Mouse (Mus musculus) E14TG2a.4 (cell line): ENCODE results near the gene Map3k11.

Source experiments
- H3K27me3 ChIP-seq: 2 replicates; pipeline ENCODE4 v1.6.1; 2014; ENCODE audit warnings: low read length, control low read depth; ENCODE audit not compliant: insufficient read depth
- H3K36me3 ChIP-seq: 2 replicates; pipeline ENCODE4 v1.6.1; 2014; ENCODE audit warnings: low read length, control low read depth; ENCODE audit not compliant: insufficient read depth
- H3K4me1 ChIP-seq: replicated peaks from 2 replicates; pipeline ENCODE4 v1.6.1; 2014; ENCODE audit warnings: low read depth, low read length, control low read depth
- H3K4me3 ChIP-seq: replicated peaks from 2 replicates; pipeline ENCODE4 v1.5.1; 2014; ENCODE audit warnings: mild to moderate bottlenecking, low read length
- H3K9me3 ChIP-seq: 2 replicates; pipeline ENCODE4 v1.6.1; 2014; ENCODE audit warnings: low read length, control low read depth
- CTCF ChIP-seq: conservative IDR thresholded peaks from 2 replicates; pipeline ENCODE4 v1.5.1; 2014; ENCODE audit warnings: low read length
- NANOG ChIP-seq: IDR thresholded peaks from 2 replicates; pipeline ENCODE4 v1.6.1; 2014; ENCODE audit warnings: borderline replicate concordance, low read length, mixed read lengths
- POU5F1 ChIP-seq: IDR thresholded peaks from 2 replicates; pipeline ENCODE4 v1.6.1; 2014; ENCODE audit warnings: low read length, borderline replicate concordance

Gene Map3k11

DNA sequence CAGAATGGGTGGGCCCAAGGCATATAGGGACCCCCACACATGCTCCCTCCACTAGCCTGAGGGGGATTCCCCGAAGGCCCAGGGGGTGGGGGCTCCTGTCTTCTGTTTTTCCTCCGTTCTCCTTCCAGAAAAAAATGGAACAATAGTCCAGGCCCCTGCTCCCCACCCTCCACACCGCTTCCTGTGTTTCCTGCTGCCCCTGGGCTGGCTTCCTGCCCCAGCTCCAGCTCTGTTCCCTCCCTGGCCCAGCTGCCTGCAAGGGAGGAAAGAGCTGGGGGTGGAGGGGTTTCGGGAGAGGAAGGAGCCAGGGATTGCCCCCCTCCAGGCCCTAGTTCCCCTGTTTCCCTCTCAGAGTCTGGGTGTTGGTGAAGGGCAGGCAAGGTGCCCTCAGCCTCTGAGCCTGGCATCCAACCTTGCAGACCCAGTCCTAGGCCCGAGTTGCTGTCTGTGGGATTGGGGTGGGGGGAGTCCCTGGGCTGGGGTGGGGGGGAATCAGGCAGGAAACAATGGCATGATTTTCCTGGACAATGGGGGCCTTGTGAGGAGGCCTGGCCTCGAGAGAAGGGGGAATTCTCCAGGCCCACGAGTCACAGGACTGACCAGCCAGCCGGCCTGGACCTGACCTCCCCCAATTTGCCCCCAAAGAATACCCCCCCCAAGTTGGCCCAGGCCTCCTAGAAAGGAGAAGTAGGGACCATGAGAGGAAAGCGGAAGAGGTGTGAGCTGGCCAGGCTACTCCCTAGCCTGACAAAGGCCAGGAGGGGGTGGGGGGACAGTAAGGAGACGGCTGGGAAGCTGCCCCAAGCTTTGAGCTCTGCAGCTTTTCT, 3.8 kb downstream of the Map3k11 start:
- Histone ChIP-seq H3K36me3 (peaks cover 52% of the 10 kb centered on the region), H3K4me1 (peaks cover 69% of the 10 kb centered on the region), H3K4me3 (no peak overlapping the region), H3K27me3 (peaks cover 16% of the 10 kb centered on the region), H3K9me3 (no peaks in the 10 kb centered on the region)
- TF ChIP-seq CTCF: no peak
- TF ChIP-seq POU5F1: no peak
- TF ChIP-seq NANOG: no peak

DNA sequence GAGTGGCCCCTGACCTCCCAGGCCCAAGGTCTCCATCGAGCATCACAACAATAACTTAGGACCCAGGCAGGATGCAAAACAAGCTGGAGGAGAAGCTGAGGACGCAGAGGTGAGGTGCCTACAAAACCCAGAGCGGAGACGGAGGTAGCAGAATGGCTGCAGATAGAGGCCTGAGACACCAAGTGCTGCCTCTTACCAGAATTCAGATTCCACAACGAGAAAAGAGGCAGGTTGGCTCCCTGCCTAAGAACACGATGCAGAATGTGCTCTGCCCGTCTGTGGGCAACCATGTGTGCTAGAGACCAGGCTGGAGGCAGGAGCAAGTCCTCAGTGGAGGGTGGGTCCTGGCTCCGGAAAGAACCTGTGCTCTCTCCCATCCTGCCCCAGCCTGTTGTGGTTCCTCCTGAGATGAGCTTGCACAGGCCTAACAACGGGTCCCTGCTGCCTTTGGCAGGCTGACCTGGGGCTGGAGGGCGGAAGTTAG, 4.4 kb downstream of the Map3k11 start:
- TF ChIP-seq POU5F1: no peak
- TF ChIP-seq CTCF: no peak
- no peak for TF ChIP-seq NANOG
- Histone ChIP-seq H3K27me3 (peaks cover 16% of the 10 kb centered on the region), H3K36me3 (peaks cover 57% of the 10 kb centered on the region), H3K9me3 (no peaks in the 10 kb centered on the region), H3K4me3 (no peak overlapping the region), H3K4me1 (peaks cover 62% of the 10 kb centered on the region)

- TF ChIP-seq POU5F1 (no peak), CTCF (no peak), NANOG (no peak)
- Histone ChIP-seq H3K4me3 (no peak overlapping the region), H3K4me1 (peaks cover 62% of the 10 kb centered on the region), H3K27me3 (peaks cover 16% of the 10 kb centered on the region), H3K36me3 (peaks cover 66% of the 10 kb centered on the region), H3K9me3 (no peaks in the 10 kb centered on the region)
These were observed 5.3 kb downstream of the Map3k11 start for GRCm38 (mm10) chr19:5693801-5694200.

DNA sequence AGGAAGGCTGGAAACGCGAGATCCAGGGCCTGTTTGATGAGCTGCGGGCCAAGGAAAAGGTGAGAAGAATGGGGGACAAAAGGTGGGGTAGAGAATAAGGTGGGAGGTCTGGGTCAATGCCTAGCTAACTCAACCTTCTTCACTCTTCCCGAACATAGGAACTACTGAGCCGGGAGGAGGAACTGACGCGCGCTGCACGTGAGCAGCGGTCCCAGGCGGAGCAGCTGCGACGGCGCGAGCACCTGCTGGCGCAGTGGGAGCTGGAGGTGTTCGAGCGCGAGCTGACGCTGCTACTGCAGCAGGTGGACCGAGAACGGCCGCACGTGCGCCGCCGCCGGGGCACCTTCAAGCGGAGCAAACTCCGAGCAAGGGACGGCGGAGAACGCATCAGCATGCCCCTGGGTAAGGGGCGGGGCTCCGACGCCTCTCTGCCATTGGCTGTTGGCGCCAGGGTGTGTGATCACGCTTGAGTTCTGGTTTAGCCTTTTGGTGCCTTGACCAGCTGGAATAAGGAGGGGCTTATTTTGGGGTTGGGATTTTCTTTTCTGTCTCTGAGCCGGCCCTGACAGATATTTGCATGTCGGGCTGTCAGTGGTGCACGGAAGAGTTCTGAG, 7.4 kb downstream of the Map3k11 start:
- Histone ChIP-seq H3K4me3 (peak overlapping the region; percentile 75), H3K36me3 (peaks cover 81% of the 10 kb centered on the region), H3K27me3 (peaks cover 16% of the 10 kb centered on the region), H3K4me1 (peaks cover 48% of the 10 kb centered on the region), H3K9me3 (no peaks in the 10 kb centered on the region)
- TF ChIP-seq POU5F1: no peak
- TF ChIP-seq CTCF: no peak
- no peak for TF ChIP-seq NANOG

DNA sequence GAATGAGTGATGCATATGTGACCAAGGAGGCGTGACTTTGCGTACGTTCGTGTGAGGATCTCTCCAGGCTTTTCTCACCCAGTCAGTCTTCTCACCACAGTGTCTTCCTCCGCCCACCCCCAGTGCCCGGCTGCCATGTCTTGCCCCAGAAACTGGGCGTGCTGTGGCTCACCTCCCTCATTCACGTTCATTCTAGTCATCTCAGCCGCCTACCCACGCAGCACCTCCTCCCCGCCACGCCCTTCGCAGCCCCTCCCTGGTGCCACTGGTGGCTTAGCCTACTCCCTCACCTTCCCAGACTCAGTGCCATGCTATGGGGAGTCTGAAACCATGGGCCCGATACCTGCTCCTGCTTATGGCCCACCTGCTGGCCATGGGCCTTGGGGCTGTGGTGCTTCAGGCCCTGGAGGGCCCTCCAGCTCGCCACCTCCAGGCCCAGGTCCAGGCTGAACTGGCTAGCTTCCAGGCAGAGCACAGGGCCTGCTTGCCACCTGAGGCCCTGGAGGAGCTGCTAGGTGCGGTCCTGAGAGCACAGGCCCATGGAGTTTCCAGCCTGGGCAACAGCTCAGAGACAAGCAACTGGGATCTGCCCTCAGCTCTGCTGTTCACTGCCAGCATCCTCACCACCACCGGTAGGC, 15.7 kb downstream of the Map3k11 start, which contains the start of gene Kcnk7:
Kcnk7 (plus strand) TSS at position 205 of the 638 bp plus-strand sequence.
- TF ChIP-seq POU5F1: no peak
- no peak for TF ChIP-seq CTCF
- TF ChIP-seq NANOG: no peak
- peaks cover 52% of the 10 kb centered on the region for H3K4me1 ChIP-seq

GRCm38 (mm10) chr19:5704801-5705571, 16.4 kb downstream of the Map3k11 start:
- peak overlapping the region; percentile 54 for H3K4me3 ChIP-seq
- H3K27me3 ChIP-seq: 0 out of 2 replicates have a peak, but pooled peaks cover 4% of the 10 kb centered on the region
- peaks cover 32% of the 10 kb centered on the region for H3K36me3 ChIP-seq
- H3K4me1 ChIP-seq: peaks cover 53% of the 10 kb centered on the region
- H3K9me3 ChIP-seq: no peaks in the 10 kb centered on the region
- TF ChIP-seq CTCF (no peak), NANOG (no peak), POU5F1 (no peak)

More for the DNA sequence above, 15.7 kb downstream of the Map3k11 start, which contains the start of gene Kcnk7:
- Histone ChIP-seq H3K9me3 (no peaks in the 10 kb centered on the region), H3K27me3 (0 out of 2 replicates have a peak, but pooled peaks cover 4% of the 10 kb centered on the region), H3K36me3 (peaks cover 39% of the 10 kb centered on the region), H3K4me3 (peak within 1 kb of the TSS; percentile 54; the same call in 1 of the 2 replicates)

DNA sequence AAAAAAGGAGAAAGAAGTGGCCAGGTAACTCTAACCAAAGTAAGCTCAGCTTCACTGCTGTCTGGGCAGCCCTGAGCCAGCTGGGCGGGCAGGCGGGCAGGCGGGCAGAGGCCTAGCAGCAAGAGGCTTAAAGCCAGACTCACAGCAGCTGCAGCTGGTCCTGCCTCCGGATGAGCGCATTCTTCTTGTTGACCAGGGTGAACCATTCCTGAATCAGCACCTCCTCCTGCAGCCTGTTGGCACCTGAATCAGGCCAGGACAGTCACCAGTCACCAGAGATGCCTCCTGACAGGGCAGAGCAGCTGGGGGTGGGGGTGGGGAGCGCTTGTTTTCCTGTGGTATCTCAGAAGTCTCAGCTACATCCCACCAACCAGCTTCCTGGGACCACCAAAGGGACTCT, 21.5 kb downstream of the Map3k11 start:
- Histone ChIP-seq H3K36me3 (no peaks in the 10 kb centered on the region), H3K27me3 (0 out of 2 replicates have a peak, but pooled peaks cover 5% of the 10 kb centered on the region), H3K4me3 (no peak overlapping the region), H3K9me3 (no peaks in the 10 kb centered on the region), H3K4me1 (peaks cover 68% of the 10 kb centered on the region)
- no peak for TF ChIP-seq NANOG
- no peak for TF ChIP-seq CTCF
- TF ChIP-seq POU5F1: no peak

DNA sequence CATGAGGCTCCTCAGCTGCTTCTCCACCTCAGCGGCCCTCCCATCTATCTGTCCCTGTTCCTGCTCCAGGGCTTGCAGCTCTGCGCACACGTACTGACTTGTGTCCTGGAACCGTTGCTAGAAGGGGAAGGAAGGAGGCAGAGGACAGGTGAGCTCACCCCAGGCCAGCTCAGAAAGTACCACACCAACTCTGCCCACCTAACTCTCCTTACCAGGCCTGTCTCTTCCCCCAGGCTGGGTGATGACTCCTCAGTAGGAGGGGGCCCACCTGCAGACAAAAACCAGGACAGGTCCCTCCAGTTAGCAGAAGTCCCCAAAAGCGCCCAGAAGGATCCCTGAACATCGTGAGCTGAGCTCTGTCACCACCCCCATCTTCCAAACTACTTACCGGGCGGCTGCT, 22.0 kb downstream of the Map3k11 start:
- peaks cover 10% of the 10 kb centered on the region for H3K27me3 ChIP-seq
- TF ChIP-seq NANOG (no peak), POU5F1 (no peak), CTCF (no peak)
- no peaks in the 10 kb centered on the region for H3K9me3 ChIP-seq
- H3K4me1 ChIP-seq: peaks cover 68% of the 10 kb centered on the region
- H3K36me3 ChIP-seq: no peaks in the 10 kb centered on the region
- H3K4me3 ChIP-seq: 0 out of 2 replicates have a peak overlapping the region, but pooled peaks have one; percentile 1
